Mouse (Mus musculus) small intestine, adult 2 months (tissue): ENCODE data around the gene Gnb5.

ENCODE experiments used
- CTCF ChIP-seq: fragments of 200-500 bp; IDR thresholded peaks from 2 replicates; pipeline ENCODE4 v1.5.1; 2012; ENCODE audit warnings: low read depth, mild to moderate bottlenecking, control low read depth, inconsistent platforms, low read length, moderate library complexity, mixed read lengths; ENCODE audit not compliant: insufficient replicate concordance, insufficient read length; ENCODE audit errors: extremely low read depth
- POLR2A ChIP-seq: fragments of 200-500 bp; IDR thresholded peaks from 2 replicates; pipeline ENCODE4 v1.6.1; 2012; ENCODE audit warnings: low read depth, mild to moderate bottlenecking, control low read depth, inconsistent platforms, low read length, moderate library complexity

GRCm38 (mm10) chr9:75289545-75289944, 16.5 kb upstream of the Gnb5 start:
- TF ChIP-seq CTCF (peak; percentile 58; the same call in 1 of the 2 replicates), POLR2A (no peak)
